Comparison of ENCODE assay signal across 8 mouse cellular contexts in the genomic region with DNA sequence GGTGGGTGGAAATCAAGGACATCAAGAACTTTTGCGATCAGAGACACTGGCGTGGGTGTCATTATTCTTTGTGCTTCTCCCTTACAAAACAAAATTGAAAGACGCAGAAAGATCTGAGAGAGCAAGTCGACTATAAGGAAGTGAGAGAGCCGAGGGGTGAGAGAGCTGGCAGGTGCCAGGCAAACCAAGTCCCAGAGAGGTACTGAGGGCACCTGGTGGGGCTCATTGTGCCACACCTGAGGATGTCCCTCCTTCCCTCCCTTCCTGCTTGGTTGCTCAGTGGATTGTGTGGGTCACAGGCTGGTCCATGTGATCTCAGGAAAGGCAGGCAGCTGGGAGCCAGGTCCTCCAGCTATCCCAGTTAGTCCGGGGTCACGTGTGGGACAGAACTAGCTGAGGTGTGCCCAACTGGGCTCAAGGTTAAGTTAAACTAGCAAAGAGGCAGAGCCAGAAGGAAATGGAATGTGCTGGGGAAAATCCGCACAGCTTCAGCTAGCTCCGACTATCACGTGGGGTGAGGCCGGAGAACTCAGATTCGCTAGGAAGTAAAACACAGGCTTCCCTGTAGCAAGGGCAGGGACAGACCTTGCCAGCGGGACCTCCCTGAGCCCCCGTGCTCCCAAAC. TPM values are rescaled to one million over a fixed set of nuclear protein-coding genes. Genes with fewer than 3 reads are reported as not detected.
DNase-seq lines count a peak whose midpoint lies in the region; ATAC-seq and TF ChIP-seq lines count a peak whose summit lies in the region.
"Had no signal": no experiment of that assay in that cellular context is flagged by ENCODE, and none has a peak within 500 bp of the region (broad histone marks: within the 10 kb centered on the region; RNA-seq: fewer than 3 reads in every experiment).

No protein-coding gene starts in this region.

- no peaks in the 10 kb centered on the region for H3K27me3 ChIP-seq in heart, adult 2 months (ENCODE audit: control insufficient read depth, insufficient read depth, low read length)

- no peaks in the 10 kb centered on the region for H3K36me3 ChIP-seq in heart, adult 2 months (ENCODE audit: control insufficient read depth, insufficient read depth, low read length)

- WGBS in heart, adult 2 months, result 28% methylated on average over 14 of the region's 14 CpGs

- no peak overlapping the region for H3K4me3 ChIP-seq in heart, adult 2 months

- ATAC-seq in monocyte, adult 5-6 weeks (replicated peaks; ENCODE audit: insufficient number of reproducible peaks, low FRiP score, low TSS enrichment, poor library complexity, severe bottlenecking), result no peak

- TF ChIP-seq CTCF in heart, adult 2 months (IDR thresholded peaks at IDR 0.05), result no peak

- H3K79me2 ChIP-seq in heart, adult 2 months (replicated peaks; ENCODE audit: control insufficient read depth, insufficient read depth, low read length), result no peaks in the 10 kb centered on the region

- intact Hi-C loops in heart, adult 2 months (cut with DNase I), result no loop called here

- no peak overlapping the region for H3K9ac ChIP-seq in heart, adult 2 months (ENCODE audit: low read depth, low read length)

- H3K4me1 ChIP-seq in heart, adult 2 months (ENCODE audit: control insufficient read depth, insufficient read depth, low read length), result no peaks in the 10 kb centered on the region

- DNase-seq in urinary bladder, adult 18-20 months (ENCODE audit: low spot score in 2 of 2), result peak; percentile 60 to 64
- DNase-seq in urinary bladder, postnatal 25 days (ENCODE audit: low spot score), result no peak
- peak; percentile 34 to 52 for DNase-seq in heart, adult 2 months
- DNase-seq in kidney, postnatal 10 days, result peak; percentile 71
- peak; percentile 53 to 73 for DNase-seq in urinary bladder, postnatal 36 days (ENCODE audit: low spot score in 2 of 2)
- DNase-seq in thymus, postnatal 10 days (ENCODE audit: low spot score in 2 of 2), result no peak

- H3K27ac ChIP-seq in heart, adult 2 months, result peak overlapping the region; percentile 61

- TF ChIP-seq EP300 in heart, adult 2 months (IDR thresholded peaks at IDR 0.05; ENCODE audit: insufficient read depth, low read depth, low read length), result no peak

- no peak for TF ChIP-seq POLR2A in heart, adult 2 months (IDR thresholded peaks at IDR 0.05; ENCODE audit: insufficient read depth, low read depth, low read length)

RNA-seq across cellular contexts. Expression of gene Fa2h, which starts 26.9 kb away (rescaled TPM):
- under 1 TPM in 1 of 2 experiments, not detected in 1; 0.18 TPM for total RNA-seq in heart, adult 2 months (2021)
- polyA plus RNA-seq in heart, adult 2 months (2012; rRNA removed), result 0.18 and 0.29 TPM in 2 replicates
- total RNA-seq in monocyte, adult 5-6 weeks (2017), result not detected in 3 replicates
- total RNA-seq: neutrophil, adult 5-6 weeks had no signal

RNA-seq across cellular contexts. Expression of gene Mlkl, which starts 28.7 kb away (rescaled TPM):
- 1 to 10 TPM; 2.8 TPM for total RNA-seq in heart, adult 2 months (2021)
- 1.1 and 3.3 TPM in 2 replicates for polyA plus RNA-seq in heart, adult 2 months (2012; rRNA removed)
- total RNA-seq in monocyte, adult 5-6 weeks (2017), result 10.0 to 12.0 TPM (median 11.4 TPM) in 3 replicates

Comparison
In these comparisons a context has a peak if more than half of its experiments do, and no peak if none do; other contexts are left out.
1. DNase-seq: peak in urinary bladder, adult 18-20 months (2 of 2), heart, adult 2 months (2 of 2), kidney, postnatal 10 days (single experiment) and urinary bladder, postnatal 36 days (2 of 2); none in urinary bladder, postnatal 25 days (single experiment) and thymus, postnatal 10 days (0 of 2).